Mouse (Mus musculus) kidney, postnatal 14 days (tissue): ENCODE data around the gene Hoxa13.

Experiments used
- DNase-seq: peaks from one replicate; pipeline ENCODE4 v3.0.0; 2022; ENCODE audit warnings: mixed read lengths

The Hoxa13 gene

DNA sequence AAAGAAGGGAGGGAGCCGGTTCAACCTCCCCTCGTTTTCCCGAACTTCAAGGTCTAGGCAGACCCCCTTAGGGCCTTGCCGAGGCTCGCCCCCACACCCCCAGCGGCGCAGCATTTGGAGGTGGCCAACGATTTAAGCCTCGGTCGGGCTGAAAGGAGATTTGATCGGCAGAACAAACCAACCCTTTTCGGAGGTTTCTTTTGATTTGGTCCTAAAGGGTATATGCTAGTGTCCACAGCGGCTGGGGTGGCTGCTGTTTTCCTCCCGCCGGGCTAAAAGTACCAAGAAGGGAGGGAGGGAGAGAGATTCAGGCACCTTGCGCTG lies 11.3 kb downstream of the Hoxa13 start:
- DNase-seq: no peak

DNA sequence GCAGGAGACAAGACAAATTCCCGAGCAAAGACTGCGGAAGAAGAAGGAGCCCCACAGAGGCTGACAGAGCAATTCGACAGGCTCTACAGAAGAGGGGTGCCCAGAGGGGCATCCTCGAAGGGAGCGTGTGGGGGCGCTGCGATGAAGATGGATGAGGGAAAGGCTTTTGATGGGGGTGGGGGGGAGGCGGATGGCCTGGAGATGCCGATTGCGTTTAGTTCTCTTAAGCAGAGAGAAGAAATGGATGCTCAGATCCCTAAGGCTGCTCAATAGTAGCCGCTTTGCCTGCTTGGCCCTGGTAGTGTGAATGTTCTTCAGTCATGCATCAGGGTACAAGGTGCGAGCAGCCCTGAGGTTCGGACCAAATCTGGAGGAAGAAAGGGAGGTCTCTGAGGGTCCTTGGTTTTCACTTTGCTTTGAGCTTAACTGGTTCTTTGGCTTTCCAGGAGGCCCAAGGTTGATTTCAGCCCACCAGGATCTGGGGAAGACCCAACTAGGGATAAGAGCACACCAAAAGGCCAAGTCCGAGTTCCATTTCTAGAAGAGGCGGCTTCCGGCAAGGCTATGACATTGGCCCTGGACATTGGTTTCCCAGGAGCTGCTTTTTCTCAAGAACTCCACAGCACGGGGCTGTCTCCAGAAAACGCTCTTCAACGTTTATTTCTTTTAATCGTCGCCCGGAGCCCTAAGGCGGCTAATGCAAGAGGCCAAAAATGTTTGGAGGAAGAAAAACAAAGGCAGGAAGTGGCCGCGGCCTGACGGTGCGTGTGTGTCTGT lies 11.9 kb downstream of the Hoxa13 start:
- peak; percentile 25 for DNase-seq

DNA sequence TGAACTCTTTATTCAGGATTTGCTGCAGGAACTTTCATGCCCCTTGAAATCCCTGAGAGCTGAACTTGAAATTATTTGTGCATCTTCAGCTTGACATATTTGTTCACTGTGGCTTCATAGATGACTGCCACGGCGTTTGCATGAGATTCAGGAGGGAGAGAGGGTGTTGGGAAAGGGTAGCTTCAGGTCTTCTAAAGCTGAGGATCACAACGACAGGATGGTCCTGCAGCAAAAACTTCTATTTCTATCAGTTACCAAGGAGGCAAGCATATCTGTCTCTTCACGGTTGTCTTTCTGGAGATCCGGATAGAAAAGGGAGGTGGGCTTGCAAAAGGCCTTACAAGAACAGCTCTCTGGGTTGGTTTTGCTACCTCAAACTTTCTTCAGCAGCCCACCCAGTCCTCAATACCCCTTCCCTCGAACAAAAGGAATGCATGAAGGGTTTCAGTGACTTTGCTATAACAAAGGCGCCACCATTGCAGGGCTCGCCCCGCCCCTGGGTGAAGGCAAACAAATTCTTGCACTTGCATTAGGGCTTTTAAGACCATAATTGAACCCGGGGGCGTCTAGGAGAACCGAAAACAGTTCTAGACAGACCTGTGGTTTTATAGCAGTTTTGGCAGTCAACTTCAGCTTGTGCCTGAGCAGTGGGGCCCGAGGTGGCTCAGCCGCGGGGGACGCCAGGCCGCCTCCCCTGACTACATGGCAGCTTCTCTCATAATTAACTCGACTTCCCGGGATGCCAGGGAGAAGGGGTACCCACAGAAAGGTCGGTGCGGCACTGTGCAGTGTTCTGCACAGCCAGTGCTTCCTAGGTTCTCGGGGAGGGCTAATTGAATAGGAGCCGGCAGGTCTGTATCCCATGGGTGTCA lies 12.7 kb downstream of the Hoxa13 start:
- peak; percentile 25 for DNase-seq

DNA sequence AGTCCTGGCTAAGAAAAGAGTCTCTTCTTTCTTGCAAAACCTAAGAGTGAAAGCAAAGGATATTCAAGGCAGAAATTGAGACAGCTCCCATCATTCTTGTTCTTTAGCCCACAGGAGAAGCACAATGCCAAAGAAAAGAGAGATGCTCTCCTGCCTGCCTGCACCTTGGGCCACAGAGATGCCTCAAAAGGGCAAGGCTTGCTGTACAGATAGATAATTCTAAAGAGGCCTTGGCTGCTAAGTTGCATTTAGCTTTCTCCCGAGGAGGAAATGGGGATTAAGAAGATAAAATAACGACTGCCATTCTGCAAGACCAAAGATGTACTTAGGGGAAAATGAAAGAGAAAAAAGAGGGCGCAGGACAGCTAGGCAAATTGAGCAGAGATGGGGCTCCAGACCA lies 13.8 kb downstream of the Hoxa13 start:
- no peak for DNase-seq

DNA sequence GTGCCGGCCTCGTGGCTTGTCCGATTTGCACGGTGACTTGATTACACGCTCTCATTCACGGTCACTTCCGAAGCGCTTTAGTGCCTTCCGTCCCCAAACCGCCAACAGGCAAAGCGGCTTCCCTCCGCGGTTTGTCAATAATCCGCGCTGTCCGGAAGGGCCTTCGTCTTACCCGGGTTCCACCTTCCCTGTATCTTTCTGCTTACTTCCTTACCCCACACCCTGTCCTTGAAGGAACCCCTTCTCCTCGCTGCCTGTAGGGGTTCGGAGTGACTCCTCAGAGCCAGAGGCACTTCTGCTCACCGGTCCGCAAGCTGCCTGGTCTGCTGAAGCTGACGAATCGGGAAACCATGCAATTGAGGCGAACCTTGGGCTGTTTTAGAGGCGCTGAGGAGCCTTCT lies 14.3 kb downstream of the Hoxa13 start:
- DNase-seq: peak; percentile 47

DNA sequence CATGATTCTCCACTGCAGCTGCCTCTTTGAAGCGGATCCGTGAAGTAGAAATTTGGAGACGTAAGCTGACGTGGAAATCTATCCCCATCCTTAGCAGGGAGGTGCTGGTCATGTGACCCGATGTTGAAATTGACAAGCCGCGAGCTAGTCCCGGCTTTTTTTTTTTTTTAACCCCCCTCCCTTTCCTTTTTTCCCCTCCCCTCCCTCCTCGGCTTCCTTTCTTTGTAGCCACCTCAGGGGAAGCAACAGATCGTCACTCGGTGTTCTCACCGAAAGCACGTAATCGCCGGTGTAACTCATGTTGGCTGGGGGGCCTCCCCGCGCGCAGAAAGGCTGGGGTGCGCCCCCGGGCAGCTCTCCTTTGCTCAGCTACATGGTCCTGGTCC lies 14.9 kb downstream of the Hoxa13 start, which contains the start of gene Hoxa11:
Gene Hoxa11 (minus strand): TSS at position 54 of the 386 bp plus-strand sequence.
- peak; percentile 75 for DNase-seq

DNA sequence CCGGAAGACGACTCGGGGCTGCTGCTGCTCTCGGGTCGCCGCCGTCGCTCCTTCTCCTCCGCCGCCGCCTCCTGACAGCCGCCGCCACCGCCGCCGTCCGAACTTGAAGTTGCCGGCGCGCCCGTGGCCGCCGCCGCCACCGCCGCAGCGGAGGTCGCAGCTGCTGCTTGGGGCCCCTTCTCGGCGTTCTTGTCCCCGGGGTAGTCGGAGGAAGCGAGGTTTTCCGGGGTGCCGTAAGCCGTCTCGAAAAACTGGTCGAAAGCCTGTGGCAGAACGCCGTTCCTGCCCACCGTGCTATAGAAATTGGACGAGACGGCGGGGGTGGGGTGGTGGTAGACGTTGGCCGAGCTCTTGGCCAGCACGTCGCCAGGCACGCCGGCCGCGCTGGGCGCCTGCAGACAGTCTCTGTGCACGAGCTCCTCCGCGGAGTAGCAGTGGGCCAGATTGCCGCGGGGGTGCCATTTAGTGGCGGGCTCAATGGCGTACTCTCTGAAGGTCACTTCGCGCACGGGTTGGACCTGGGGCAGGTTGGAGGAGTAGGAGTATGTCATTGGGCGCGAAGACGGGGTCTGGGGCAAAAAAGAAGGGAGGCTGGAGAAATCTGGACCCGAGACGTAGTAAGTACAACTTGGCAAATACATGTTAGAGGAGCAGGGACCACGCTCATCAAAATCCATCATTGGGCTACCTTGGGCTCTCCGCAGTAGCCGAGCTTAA lies 15.5 kb downstream of the Hoxa13 start:
- peak; percentile 64 for DNase-seq

DNA sequence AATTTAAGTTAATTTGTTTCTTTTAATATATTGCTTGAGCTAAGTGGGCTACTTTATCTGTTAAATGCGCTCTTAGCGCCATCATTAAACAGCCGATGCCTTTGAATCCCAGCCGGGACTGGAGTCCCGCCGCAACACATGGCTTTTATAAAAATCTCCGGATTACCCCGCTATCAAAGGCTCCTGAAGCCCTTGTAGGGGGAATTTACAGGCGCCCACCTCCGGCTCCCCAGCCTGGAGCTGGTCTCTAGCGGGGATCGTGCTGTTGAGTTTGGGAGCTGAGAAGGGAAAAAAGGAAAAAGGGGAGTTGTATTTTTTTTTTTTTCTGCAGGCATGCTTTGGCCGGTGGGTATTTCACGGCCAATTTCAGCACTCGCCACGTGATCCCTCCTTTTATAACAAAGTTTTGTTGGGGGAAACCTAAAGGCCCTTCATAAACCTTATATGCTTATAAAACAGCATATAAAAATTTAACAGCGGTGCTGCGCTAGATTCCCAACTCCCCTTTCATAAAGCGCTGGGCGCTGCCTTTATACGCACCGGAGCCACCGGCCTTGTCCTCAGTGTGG lies 16.1 kb downstream of the Hoxa13 start:
- DNase-seq: no peak

DNA sequence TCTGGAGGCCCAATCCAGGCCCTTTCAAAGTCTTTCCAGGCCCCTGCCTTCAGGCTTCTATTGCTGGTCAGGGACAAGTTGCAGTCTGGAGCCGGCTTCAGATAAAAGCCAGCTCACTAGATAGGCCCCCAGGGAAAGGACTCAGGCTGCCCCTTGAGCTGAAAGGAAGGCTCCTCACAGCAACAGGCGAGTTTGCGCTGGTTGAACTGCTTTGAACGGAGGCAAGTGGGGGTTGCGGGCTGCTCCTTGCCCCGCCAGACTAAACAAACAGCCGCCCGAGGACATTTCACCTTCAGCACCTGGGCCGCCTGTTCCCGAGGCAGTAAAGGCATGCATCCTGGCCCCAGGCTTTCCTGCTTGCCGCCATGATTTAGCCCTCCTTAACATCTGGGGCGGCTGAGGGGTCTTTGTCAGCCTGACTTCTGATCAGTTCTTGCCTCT lies 17.0 kb downstream of the Hoxa13 start:
- DNase-seq: peak; percentile 51

DNA sequence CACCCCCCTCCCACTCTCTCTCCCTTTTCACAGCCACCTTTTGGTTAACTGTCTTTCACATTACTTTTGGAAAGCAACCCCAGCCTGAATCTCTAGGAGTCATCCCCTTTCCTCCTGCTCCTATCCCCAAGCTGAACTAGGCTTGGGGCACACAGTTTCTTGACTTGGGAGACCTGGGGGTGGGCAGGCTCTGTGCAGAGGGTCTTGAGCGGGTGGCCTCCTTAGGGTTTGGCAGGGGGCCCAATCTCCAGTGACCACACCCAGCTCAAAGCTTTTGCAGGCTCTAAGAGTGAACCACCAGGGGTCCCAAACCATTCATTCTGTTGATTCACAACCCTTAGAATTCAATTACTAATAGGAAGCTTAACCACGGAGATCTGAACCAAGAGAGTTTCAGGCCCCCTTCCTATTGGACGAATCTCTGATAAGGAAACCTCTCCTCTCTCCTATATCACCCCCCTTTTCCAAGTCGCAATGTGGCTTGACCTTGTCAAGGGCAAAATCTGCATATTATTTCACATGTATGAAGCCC lies 17.8 kb downstream of the Hoxa13 start:
- DNase-seq: peak; percentile 21

DNA sequence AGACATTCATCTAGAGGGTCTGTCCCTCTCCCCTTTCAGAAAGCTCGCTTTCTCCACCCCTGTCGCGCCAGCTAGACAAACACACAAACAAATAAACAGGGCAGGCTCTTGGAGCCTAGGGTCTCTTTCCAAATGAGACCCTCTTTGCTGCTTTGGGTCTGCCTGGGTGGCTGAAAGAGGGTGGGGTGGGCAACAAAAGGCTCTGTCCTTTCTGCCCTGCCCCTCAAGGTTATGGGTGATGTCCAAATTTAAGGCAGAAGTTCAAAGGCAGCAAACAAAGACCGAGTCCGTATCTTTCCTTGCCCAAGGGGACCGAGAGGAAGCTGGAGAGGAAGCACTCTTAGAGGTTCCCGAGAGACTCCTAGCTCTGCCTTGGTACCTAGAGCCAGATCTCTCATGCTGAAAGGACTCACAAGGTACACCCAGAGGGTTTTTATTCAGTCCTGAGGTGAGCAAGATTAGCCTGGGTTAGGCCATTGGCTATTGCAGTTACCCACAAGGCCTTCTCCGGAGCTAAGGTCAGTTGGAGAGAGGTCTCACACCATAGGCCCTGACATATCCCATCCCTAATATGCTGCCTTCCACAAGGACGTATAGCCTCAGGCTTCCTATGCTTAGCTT lies 19.6 kb downstream of the Hoxa13 start:
- peak; percentile 22 for DNase-seq

DNA sequence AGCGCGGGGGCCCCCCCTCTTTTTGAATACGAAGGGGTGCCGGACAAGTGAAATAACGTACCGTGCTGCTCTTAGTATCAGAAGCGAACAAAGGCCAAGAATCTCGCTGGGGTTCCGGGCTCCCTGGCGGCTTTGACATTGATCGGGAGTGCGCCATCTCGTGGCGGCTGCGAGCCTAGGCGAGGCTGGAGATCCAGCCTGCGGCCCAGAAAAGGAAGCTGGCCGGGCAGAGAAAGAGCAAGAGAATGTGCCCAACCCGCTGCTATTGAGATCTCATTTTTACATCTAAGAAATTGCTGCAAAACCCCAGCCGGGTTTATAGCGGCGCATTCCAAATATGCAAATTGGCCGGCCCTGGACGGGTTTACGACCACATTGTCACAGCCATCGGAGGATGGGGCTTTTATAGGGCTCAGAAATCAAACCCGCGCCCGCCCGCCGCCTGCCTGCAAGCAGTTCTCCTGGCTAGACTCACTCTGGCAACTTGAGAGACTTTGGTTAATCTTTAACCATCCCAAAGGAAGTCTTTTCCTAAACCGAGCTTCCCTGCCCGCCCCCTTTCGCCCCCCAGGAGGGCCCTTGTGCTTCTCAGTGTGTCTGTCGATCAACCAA lies 20.2 kb downstream of the Hoxa13 start, which contains the start of gene Hoxa10:
Gene Hoxa10 (minus strand): TSS at position 466 of the 612 bp plus-strand sequence.
- peak; percentile 96 for DNase-seq

DNA sequence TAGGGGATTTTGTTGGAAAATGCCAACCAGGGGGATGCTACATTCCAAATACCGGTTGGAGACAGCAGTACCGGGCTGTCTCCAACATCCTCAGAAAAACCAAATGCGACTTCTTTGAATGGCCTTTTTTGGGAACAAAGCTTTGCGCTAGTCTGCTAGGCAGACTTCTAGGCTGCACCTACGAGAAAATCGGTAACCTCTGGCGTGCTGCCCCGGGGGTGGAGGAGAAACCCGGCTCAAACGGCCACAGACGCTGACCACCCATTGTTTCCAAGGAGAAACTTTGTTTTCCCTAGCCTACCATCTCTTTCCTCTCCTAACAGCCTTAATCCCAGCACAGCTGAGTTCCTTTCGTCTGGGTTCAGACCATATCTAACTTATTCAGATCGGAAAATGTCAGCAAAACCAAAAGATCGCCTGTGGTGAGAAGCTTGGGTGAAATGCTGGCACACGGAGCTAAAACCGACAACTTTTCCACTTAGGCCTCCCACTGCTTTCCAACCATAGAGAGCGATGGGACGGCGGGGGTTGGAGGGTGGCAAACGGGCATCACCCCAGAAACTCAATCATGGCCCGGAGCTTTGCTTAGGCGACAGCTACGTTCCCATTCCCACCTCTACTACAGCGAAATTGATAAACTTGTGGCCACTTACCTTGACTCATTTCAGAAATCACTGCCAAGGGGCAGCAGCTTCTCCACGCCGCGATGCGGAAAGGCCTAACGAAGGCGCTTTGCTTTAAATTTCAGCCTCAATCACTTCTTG lies 20.9 kb downstream of the Hoxa13 start:
- DNase-seq: peak; percentile 50

DNA sequence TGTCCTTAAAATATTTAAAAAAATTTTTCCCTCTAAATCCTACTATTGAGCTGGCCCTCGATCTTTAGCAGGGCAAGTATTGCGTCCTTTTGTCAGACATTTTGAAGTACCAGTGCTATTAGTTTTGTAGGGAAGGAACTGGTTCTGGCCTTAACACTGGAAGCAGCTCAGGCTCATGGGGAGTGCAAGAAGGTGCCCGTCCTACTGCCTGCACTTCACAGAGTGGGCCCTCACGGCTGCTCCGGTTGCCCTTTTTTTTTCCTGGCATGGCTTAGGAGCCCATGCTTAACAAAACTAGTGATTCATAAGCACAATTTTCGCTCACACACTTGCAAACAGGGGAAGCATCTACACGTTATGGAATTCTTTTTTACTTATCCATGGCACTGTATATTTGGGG lies 21.7 kb downstream of the Hoxa13 start:
- DNase-seq: peak; percentile 34

DNA sequence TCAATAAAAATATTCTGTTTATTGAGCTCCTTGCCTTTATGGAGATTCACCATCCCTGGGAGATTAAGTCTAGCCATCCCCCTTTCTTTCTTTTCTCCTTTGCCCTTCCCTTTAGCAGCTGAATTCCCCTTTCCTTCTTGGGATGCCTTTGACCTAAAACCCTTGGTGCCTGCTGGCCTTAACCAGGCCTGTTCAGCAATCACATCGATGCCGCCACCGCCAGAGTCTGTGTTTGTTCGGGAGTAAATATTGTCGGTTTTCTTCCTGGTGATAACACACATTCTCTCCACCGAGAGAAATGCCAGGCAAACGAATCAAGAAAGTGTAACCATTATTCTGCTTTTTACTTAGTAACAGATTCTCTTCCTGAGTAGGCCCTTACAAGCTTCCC lies 22.5 kb downstream of the Hoxa13 start:
- peak; percentile 35 for DNase-seq

DNA sequence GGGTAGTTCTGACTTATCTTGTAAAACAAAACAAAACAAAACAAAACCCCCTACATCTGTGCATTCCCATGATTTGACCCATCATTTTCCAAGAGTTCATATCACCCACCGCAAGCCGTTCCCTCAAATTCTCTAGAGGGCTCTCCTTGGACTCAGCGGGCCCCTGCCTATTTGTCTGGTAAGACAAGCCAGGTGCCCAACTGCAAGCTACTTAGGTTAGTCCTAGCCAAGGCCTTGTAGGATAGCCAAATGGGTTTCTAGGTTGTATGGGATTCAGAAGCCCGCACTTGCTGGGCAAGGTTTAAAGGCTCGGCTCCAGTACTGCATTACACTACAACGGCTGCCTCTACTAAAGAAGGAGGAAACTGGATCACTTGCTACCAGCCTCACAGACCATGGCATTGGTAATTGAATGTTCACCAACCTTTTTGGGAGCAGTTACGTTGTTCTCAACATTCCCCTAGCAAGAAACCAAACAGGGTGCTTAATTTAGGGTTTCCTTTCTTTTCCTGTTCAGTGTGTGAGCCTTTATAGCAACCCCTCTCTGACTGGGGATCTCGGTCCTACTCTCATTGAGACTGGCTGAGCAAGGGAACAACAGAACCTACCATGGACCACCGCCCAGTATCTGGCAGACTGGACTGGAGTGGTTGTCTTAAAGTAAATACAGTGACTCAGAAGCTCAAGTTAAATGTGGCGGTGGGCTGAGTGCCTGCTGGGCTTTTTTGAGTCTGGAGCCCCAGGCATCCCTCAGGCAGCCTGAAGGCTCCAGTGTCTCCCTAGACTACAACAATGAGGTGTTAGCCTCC lies 23.1 kb downstream of the Hoxa13 start:
- DNase-seq: peak; percentile 32

DNA sequence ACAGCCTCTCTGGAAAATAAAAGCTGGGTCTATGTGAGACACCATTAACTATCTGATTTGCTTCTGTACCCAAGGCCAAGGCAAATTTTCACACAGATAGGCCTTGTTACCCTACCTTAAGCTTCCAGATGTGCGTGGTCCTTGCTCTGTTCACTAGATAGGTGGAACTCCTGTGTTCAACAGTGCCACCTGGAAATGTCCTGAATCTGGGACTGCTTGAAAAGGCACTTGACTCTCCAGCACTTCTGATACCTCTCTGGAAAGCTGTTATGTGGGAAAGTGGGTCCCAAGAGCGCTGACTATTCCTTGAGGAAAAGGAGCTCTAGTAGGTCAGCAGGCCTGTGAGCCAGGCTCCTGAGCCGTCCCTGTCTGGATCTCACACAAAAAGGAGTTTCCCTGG lies 23.9 kb downstream of the Hoxa13 start:
- DNase-seq: peak; percentile 28

DNA sequence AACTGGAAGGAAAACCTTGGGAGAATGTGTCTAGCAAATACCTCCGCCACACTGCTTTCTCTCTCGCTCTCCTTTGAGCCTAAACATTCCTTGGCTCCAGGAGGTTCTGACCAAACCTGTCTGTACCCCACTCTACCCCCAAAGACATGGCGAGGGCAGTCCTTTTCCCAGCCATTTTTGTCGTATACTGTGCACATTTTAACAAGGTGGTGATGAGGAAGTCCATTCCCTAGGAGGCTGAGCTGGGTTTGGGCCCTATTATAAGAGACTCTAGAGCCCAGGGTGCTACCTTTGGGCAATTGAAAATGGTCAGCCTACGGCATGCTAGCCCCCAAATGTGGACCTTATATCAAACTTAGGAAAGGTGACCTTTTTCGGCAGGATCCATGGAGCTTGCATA lies 24.8 kb downstream of the Hoxa13 start:
- DNase-seq: peak; percentile 17

DNA sequence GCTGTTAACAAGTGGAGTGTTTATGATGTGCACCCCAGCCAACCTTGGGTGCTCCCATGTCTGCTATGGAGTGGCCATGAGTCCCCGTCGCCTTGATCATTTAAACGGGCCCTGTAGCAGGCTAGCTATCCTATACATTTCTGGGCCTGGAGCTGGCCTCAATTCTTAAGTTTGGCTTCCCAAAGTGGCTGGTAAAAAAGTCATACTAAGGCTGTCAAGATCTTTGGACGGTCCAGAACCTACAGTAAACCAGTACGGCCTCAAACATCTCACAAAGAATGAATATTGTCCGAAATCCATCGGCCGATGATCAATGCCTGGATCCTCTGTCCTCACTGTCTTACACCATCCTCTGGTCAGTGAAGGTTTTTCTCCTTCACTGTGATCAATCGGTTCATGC lies 25.4 kb downstream of the Hoxa13 start:
- DNase-seq: no peak
